In the genomic region with DNA sequence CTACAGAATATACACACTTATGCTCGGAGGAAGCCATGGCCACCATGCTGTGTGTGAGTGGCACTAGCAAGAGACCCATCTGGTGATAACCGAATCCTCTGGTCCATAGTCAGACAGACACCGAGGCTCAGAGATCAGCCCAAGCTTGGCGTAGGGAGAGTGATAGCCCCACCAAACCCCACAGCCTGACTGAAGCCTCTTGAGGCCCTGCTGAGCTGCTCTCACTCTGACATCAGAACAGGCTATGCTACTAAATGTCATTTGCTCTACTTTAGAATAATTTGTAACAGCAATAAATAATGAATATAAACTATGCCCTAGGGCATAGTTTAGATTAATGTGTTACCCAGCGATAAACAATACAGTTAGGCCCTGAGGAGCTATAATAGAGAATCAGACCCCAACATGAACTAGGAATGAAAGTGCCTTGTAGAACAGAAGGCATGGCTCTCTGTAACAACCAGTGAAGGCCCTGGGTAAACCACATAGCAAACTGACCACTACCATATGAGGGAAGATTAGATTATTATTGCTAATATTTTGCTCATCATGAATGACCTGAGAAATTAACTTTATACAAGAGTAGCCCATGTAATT, we compare ENCODE assay signal across 18 mouse cellular contexts. TPM values are rescaled to one million over a fixed set of nuclear protein-coding genes. Genes with fewer than 3 reads are reported as not detected.
DNase-seq lines count a peak whose midpoint lies in the region; ATAC-seq lines count a peak whose summit lies in the region.
"Had no signal": no experiment of that assay in that cellular context is flagged by ENCODE, and none has a peak within 500 bp of the region (broad histone marks: within the 10 kb centered on the region; RNA-seq: fewer than 3 reads in every experiment).

No protein-coding gene starts in this region.

- H3K27ac ChIP-seq in neural tube, embryonic 12.5 days: no peak overlapping the region
- no peak overlapping the region for H3K27ac ChIP-seq in neural tube, embryonic 13.5 days (replicated peaks)
- no peak overlapping the region for H3K27ac ChIP-seq in neural tube, embryonic 15.5 days (replicated peaks)
- H3K27ac ChIP-seq: embryonic facial prominence, embryonic 10.5 days; embryonic facial prominence, embryonic 12.5 days; forebrain, embryonic 13.5 days; forebrain, embryonic 15.5 days had no signal

- H3K4me2 ChIP-seq in neural tube, embryonic 12.5 days (replicated peaks): no peak overlapping the region
- no peak overlapping the region for H3K4me2 ChIP-seq in neural tube, embryonic 13.5 days
- no peak overlapping the region for H3K4me2 ChIP-seq in neural tube, embryonic 15.5 days
- H3K4me2 ChIP-seq: embryonic facial prominence, embryonic 12.5 days; forebrain, embryonic 13.5 days; forebrain, embryonic 15.5 days had no signal

- H3K36me3 ChIP-seq in neural tube, embryonic 12.5 days: no peaks in the 10 kb centered on the region
- H3K36me3 ChIP-seq in neural tube, embryonic 13.5 days: peaks cover 17% of the 10 kb centered on the region
- H3K36me3 ChIP-seq in neural tube, embryonic 15.5 days: 0 out of 2 replicates have a peak, but pooled peaks cover 8% of the 10 kb centered on the region
- H3K36me3 ChIP-seq: embryonic facial prominence, embryonic 12.5 days had no signal

- DNase-seq in neural tube, embryonic 10.5 days (ENCODE audit: extremely low spot score, low spot score): no peak
- DNase-seq in cerebellum, adult 18-20 months: no peak
- no peak for DNase-seq in right cerebral cortex, postnatal 4 days
- DNase-seq: adrenal gland, adult 2 months; adrenal gland, postnatal 10 days; adrenal gland, postnatal 25 days; cerebellum, adult 11 months; cerebellum, adult 2 months; cerebellum, adult 9-10 months; cerebellum, postnatal 10 days; cerebellum, postnatal 25 days had no signal

- H3K4me3 ChIP-seq in neural tube, embryonic 12.5 days: no peak overlapping the region
- H3K4me3 ChIP-seq in neural tube, embryonic 13.5 days: no peak overlapping the region
- H3K4me3 ChIP-seq in neural tube, embryonic 15.5 days (replicated peaks): no peak overlapping the region
- H3K4me3 ChIP-seq: embryonic facial prominence, embryonic 10.5 days; embryonic facial prominence, embryonic 12.5 days; forebrain, embryonic 13.5 days; forebrain, embryonic 15.5 days had no signal

- WGBS in neural tube, embryonic 12.5 days: 55% methylated on average over 5 of the region's 5 CpGs
- 35% methylated on average over 5 of the region's 5 CpGs for WGBS in neural tube, embryonic 13.5 days
- 36% methylated on average over 5 of the region's 5 CpGs for WGBS in neural tube, embryonic 15.5 days

- H3K27me3 ChIP-seq in neural tube, embryonic 12.5 days (replicated peaks): no peaks in the 10 kb centered on the region
- no peaks in the 10 kb centered on the region for H3K27me3 ChIP-seq in neural tube, embryonic 13.5 days
- no peaks in the 10 kb centered on the region for H3K27me3 ChIP-seq in neural tube, embryonic 15.5 days (replicated peaks)
- H3K27me3 ChIP-seq: embryonic facial prominence, embryonic 12.5 days; forebrain, embryonic 13.5 days; forebrain, embryonic 15.5 days had no signal

- H3K4me1 ChIP-seq in neural tube, embryonic 12.5 days: no peaks in the 10 kb centered on the region; the same call in 1 of the 2 replicates
- H3K4me1 ChIP-seq in neural tube, embryonic 13.5 days (replicated peaks): peaks cover 11% of the 10 kb centered on the region
- no peaks in the 10 kb centered on the region for H3K4me1 ChIP-seq in neural tube, embryonic 15.5 days
- H3K4me1 ChIP-seq: embryonic facial prominence, embryonic 10.5 days; embryonic facial prominence, embryonic 12.5 days; forebrain, embryonic 13.5 days; forebrain, embryonic 15.5 days had no signal

- peak; percentile 68 for ATAC-seq in neural tube, embryonic 12.5 days (ENCODE audit: low FRiP score, low read depth)
- ATAC-seq in neural tube, embryonic 13.5 days (ENCODE audit: low read depth): peak; percentile 72; the same call in 1 of the 2 replicates
- ATAC-seq in neural tube, embryonic 15.5 days (ENCODE audit: low FRiP score): peak; percentile 31; the same call in 1 of the 2 replicates
- ATAC-seq: forebrain, embryonic 13.5 days; forebrain, embryonic 15.5 days had no signal

- H3K9ac ChIP-seq in neural tube, embryonic 12.5 days: no peak overlapping the region
- H3K9ac ChIP-seq in neural tube, embryonic 13.5 days: no peak overlapping the region
- H3K9ac ChIP-seq in neural tube, embryonic 15.5 days (replicated peaks): no peak overlapping the region
- H3K9ac ChIP-seq: embryonic facial prominence, embryonic 12.5 days; forebrain, embryonic 13.5 days; forebrain, embryonic 15.5 days had no signal

- no peaks in the 10 kb centered on the region for H3K9me3 ChIP-seq in neural tube, embryonic 12.5 days
- no peaks in the 10 kb centered on the region for H3K9me3 ChIP-seq in neural tube, embryonic 13.5 days
- no peaks in the 10 kb centered on the region for H3K9me3 ChIP-seq in neural tube, embryonic 15.5 days (replicated peaks)
- H3K9me3 ChIP-seq: embryonic facial prominence, embryonic 10.5 days; embryonic facial prominence, embryonic 12.5 days; forebrain, embryonic 13.5 days; forebrain, embryonic 15.5 days had no signal

RNA-seq across cellular contexts. Expression of a gene that starts 16.2 kb away (rescaled TPM):
- 9.3 and 11.4 TPM in 2 replicates for polyA plus RNA-seq in neural tube, embryonic 12.5 days (2016; fragmentation: Nextera tagmentation; extraction: Ambion mirVana)
- polyA plus RNA-seq in neural tube, embryonic 13.5 days (2015; fragmentation: Nextera tagmentation; extraction: Ambion mirVana): 8.9 and 10.7 TPM in 2 replicates
- polyA plus RNA-seq in neural tube, embryonic 15.5 days (2015; fragmentation: Nextera tagmentation; extraction: Ambion mirVana): 13.3 and 13.5 TPM in 2 replicates

RNA-seq across cellular contexts. Expression of a gene that starts 46.1 kb away (rescaled TPM):
- polyA plus RNA-seq in neural tube, embryonic 12.5 days (2016; fragmentation: Nextera tagmentation; extraction: Ambion mirVana): 34.6 and 40.2 TPM in 2 replicates
- 43.1 and 44.9 TPM in 2 replicates for polyA plus RNA-seq in neural tube, embryonic 13.5 days (2015; fragmentation: Nextera tagmentation; extraction: Ambion mirVana)
- polyA plus RNA-seq in neural tube, embryonic 15.5 days (2015; fragmentation: Nextera tagmentation; extraction: Ambion mirVana): 37.5 and 37.8 TPM in 2 replicates
